Mouse (Mus musculus): ENCODE measurements around the gene Pam. TPM values are rescaled to one million over a fixed set of nuclear protein-coding genes. Genes with fewer than 3 reads are reported as not detected.

The Pam gene
- polyA plus RNA-seq, 1 experiment from 2014 or later: 41.5 TPM

DNA sequence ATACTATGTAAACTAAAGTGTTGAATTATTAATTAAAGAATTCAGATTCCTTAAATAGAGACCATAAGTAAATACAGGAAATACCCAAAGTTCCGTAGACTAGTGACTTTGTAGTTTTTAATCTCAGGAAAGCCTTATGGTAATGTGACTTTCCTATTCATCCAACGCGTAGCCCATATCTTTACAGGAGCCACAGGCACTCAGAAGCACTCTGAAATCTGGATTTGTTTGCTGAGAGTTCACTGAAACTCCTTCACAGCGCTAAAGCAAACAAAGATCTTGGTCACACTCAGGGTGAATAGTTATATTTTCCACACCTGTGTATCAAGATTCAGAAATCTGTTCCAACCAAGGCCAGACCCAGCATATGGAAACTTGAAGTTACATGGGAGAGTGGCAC, 27.3 kb downstream of the Pam start:
- Histone ChIP-seq H3K36me3 (ENCODE audit: insufficient read depth) (no peaks in the 10 kb centered on the region), H3K9ac (no peak overlapping the region), H3K9me3 (ENCODE audit: low read depth, low read length) (no peaks in the 10 kb centered on the region), H3K4me1 (ENCODE audit: insufficient read depth) (no peaks in the 10 kb centered on the region), H3K27ac (ENCODE audit: low read depth) (no peak overlapping the region), H3K27me3 (ENCODE audit: insufficient read depth, low read length) (no peaks in the 10 kb centered on the region), H3K4me2 (no peak overlapping the region), H3K4me3 (ENCODE audit: low read depth, low read length) (no peak overlapping the region)
- WGBS: 70% methylated on average over 4 of the region's 4 CpGs
- peak; percentile 44; the same call in 1 of the 2 replicates for ATAC-seq (ENCODE audit: insufficient read depth)
- no peak for DNase-seq
- TF ChIP-seq CTCF (IDR thresholded peaks at IDR 0.05; ENCODE audit: low read depth): no peak

DNA sequence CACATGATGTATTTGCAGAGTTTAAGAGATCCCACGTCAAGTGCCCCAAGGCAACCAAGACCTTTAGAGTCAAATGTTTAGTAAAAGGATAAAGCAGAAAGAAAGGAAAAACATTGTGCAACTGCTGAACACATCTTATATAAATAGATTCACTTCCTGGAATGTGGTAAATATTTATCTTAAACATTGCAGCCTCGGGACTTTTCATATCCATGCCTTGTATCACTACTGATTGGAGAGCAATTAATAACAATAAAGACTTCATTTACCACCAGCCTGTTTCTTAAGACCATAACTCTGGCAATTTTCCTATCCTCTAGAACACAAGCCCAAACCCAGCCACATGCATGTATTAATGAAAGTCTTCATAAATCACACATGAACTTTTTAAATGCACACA, 33.4 kb downstream of the Pam start:
- TF ChIP-seq CTCF (IDR thresholded peaks at IDR 0.05; ENCODE audit: low read depth): no peak

GRCm38 (mm10) chr1:98059401-98059800, 36.0 kb downstream of the Pam start:
- peak; percentile 44 for DNase-seq
- TF ChIP-seq CTCF (IDR thresholded peaks at IDR 0.05; ENCODE audit: low read depth): no peak
- no peaks in the 10 kb centered on the region for H3K36me3 ChIP-seq (ENCODE audit: insufficient read depth)
- 0 out of 2 replicates have a peak, but pooled peaks cover 5% of the 10 kb centered on the region for H3K4me1 ChIP-seq (ENCODE audit: insufficient read depth)
- H3K4me3 ChIP-seq (ENCODE audit: low read depth, low read length): no peak overlapping the region
- no peak overlapping the region for H3K9ac ChIP-seq
- no peak overlapping the region for H3K27ac ChIP-seq (ENCODE audit: low read depth)
- ATAC-seq (ENCODE audit: insufficient read depth): no peak
- H3K4me2 ChIP-seq: no peak overlapping the region
- 59% methylated on average over 1 of the region's 1 CpGs for WGBS
- H3K27me3 ChIP-seq (ENCODE audit: insufficient read depth, low read length): no peaks in the 10 kb centered on the region
- H3K9me3 ChIP-seq (ENCODE audit: low read depth, low read length): no peaks in the 10 kb centered on the region

More for the DNA sequence above, 33.4 kb downstream of the Pam start:
- H3K4me1 ChIP-seq (ENCODE audit: insufficient read depth): 0 out of 2 replicates have a peak, but pooled peaks cover 5% of the 10 kb centered on the region
- no peak overlapping the region for H3K4me3 ChIP-seq (ENCODE audit: low read depth, low read length)
- no peaks in the 10 kb centered on the region for H3K36me3 ChIP-seq (ENCODE audit: insufficient read depth)
- H3K27me3 ChIP-seq (ENCODE audit: insufficient read depth, low read length): no peaks in the 10 kb centered on the region
- 12% methylated on average over 2 of the region's 2 CpGs for WGBS
- H3K9me3 ChIP-seq (ENCODE audit: low read depth, low read length): no peaks in the 10 kb centered on the region
- DNase-seq: peak; percentile 73
- H3K27ac ChIP-seq (ENCODE audit: low read depth): 0 out of 2 replicates have a peak overlapping the region, but pooled peaks have one; percentile 9
- no peak overlapping the region for H3K4me2 ChIP-seq
- H3K9ac ChIP-seq: no peak overlapping the region
- ATAC-seq (ENCODE audit: insufficient read depth): peak; percentile 81

DNA sequence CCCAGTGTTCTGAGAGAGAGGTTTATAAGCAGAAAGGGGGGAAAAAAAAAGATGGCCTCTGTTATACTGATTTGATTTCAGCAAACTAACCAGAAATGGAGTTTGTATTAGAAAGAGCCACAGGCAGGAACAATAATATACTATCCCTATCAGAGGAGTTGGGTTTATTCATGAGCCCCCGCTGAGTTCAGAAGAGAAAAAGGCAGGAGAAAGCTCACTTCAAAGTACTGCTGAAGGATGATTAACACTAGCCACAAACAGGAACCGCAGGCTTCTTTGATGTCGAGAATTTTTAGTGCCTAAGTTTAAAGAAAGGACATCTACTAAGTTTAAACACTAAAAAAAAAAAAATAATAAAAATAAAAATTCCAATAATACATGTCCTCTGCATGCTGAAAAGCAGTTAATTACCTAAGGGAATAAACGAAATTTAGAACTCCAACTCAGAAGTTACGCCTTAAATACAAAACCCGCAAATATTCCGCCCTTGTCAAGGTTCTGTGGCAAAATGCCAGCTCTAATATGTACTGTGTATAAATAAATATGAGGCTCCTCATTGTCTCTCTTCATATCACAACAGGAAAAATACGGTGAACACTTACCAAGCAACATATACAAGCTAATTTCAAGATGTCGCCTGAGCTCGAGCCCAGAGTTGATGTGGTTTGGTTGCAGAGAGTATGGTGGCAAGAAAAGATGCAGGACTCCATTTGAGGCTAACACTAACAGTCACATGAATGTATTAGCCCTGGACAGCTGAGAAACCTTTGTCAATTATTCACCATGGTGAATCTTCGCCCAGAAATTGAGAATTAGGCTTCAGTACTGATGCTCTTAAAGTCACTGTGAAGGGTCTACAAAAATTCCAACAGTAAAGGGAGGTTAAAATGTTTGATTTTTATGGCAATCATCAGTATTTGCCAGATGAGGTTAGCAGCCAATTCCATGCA, 38.2 kb downstream of the Pam start:
- WGBS: 40% methylated on average over 11 of the region's 11 CpGs
- H3K27ac ChIP-seq (ENCODE audit: low read depth): no peak overlapping the region
- no peak overlapping the region for H3K4me2 ChIP-seq

DNA sequence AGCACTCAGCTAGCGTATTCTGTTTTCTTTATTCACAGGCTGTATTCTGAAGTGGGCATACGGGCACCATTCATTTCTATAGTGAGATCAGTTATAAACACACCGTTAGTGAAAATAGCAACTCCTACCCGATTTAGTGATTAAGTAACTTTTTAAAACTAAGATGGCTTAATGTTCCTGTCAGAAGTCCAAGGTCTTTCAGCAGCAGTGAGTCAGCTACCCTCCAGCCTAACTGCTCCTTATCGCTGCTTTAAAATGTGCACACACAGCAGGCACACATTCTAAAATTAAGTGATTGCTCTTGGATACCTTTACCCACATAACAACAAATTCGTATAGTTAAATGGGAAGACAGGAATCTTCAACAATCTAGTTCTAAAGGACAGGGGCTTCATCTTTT, 39.2 kb downstream of the Pam start:
- 62% methylated on average over 6 of the region's 6 CpGs for WGBS
- Histone ChIP-seq H3K27ac (ENCODE audit: low read depth) (no peak overlapping the region), H3K4me2 (no peak overlapping the region), H3K27me3 (ENCODE audit: insufficient read depth, low read length) (no peaks in the 10 kb centered on the region), H3K4me3 (ENCODE audit: low read depth, low read length) (no peak overlapping the region), H3K9ac (no peak overlapping the region), H3K9me3 (ENCODE audit: low read depth, low read length) (no peaks in the 10 kb centered on the region), H3K4me1 (ENCODE audit: insufficient read depth) (no peaks in the 10 kb centered on the region), H3K36me3 (ENCODE audit: insufficient read depth) (no peaks in the 10 kb centered on the region)
- ATAC-seq (ENCODE audit: insufficient read depth) (no peak), DNase-seq (no peak)
- no peak for TF ChIP-seq CTCF (IDR thresholded peaks at IDR 0.05; ENCODE audit: low read depth)

More for the DNA sequence above, 38.2 kb downstream of the Pam start:
- H3K4me1 ChIP-seq (ENCODE audit: insufficient read depth): no peaks in the 10 kb centered on the region
- TF ChIP-seq CTCF (IDR thresholded peaks at IDR 0.05; ENCODE audit: low read depth): no peak
- ATAC-seq (ENCODE audit: insufficient read depth): no peak
- no peaks in the 10 kb centered on the region for H3K27me3 ChIP-seq (ENCODE audit: insufficient read depth, low read length)
- peak; percentile 56 for DNase-seq
- no peaks in the 10 kb centered on the region for H3K36me3 ChIP-seq (ENCODE audit: insufficient read depth)
- H3K4me3 ChIP-seq (ENCODE audit: low read depth, low read length): no peak overlapping the region
- H3K9me3 ChIP-seq (ENCODE audit: low read depth, low read length): no peaks in the 10 kb centered on the region
- H3K9ac ChIP-seq: no peak overlapping the region

DNA sequence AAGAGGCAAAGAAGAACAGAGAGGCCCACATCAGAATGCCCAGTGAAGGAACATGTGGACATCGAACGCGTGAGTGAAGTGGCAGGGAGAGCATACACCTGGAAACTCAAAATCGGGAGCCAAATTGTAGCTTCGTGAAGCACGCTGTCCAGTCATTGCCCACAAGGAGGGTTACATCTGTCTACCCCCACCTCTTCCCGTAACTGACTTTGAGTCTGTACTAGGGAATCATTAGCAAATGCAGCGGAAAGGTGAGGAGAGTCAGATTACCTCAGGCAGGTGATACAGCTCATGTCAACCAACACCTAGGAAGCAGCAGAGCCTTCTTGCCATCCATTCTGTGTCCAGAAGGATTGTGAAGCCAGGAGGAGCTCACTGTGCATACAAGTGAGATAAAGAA, 39.9 kb downstream of the Pam start:
- no peak overlapping the region for H3K4me3 ChIP-seq (ENCODE audit: low read depth, low read length)
- 87% methylated on average over 8 of the region's 8 CpGs for WGBS
- H3K36me3 ChIP-seq (ENCODE audit: insufficient read depth): no peaks in the 10 kb centered on the region
- ATAC-seq (ENCODE audit: insufficient read depth) (no peak), DNase-seq (no peak)
- H3K9ac ChIP-seq: no peak overlapping the region
- H3K27me3 ChIP-seq (ENCODE audit: insufficient read depth, low read length): no peaks in the 10 kb centered on the region
- TF ChIP-seq CTCF (IDR thresholded peaks at IDR 0.05; ENCODE audit: low read depth): no peak
- no peaks in the 10 kb centered on the region for H3K4me1 ChIP-seq (ENCODE audit: insufficient read depth)
- no peak overlapping the region for H3K4me2 ChIP-seq
- H3K9me3 ChIP-seq (ENCODE audit: low read depth, low read length): no peaks in the 10 kb centered on the region
- H3K27ac ChIP-seq (ENCODE audit: low read depth): no peak overlapping the region

GRCm38 (mm10) chr1:98053994-98054393, 41.5 kb downstream of the Pam start:
- Histone ChIP-seq H3K36me3 (ENCODE audit: insufficient read depth) (no peaks in the 10 kb centered on the region), H3K27me3 (ENCODE audit: insufficient read depth, low read length) (no peaks in the 10 kb centered on the region), H3K9ac (no peak overlapping the region), H3K27ac (ENCODE audit: low read depth) (no peak overlapping the region), H3K4me1 (ENCODE audit: insufficient read depth) (no peaks in the 10 kb centered on the region), H3K9me3 (ENCODE audit: low read depth, low read length) (no peaks in the 10 kb centered on the region), H3K4me2 (no peak overlapping the region), H3K4me3 (ENCODE audit: low read depth, low read length) (no peak overlapping the region)
- TF ChIP-seq CTCF (IDR thresholded peaks at IDR 0.05; ENCODE audit: low read depth): no peak
- WGBS: 49% methylated on average over 3 of the region's 3 CpGs
- ATAC-seq (ENCODE audit: insufficient read depth) (no peak), DNase-seq (no peak)
